Comparison of ENCODE assay signal across 29 mouse cellular contexts in the genomic region with DNA sequence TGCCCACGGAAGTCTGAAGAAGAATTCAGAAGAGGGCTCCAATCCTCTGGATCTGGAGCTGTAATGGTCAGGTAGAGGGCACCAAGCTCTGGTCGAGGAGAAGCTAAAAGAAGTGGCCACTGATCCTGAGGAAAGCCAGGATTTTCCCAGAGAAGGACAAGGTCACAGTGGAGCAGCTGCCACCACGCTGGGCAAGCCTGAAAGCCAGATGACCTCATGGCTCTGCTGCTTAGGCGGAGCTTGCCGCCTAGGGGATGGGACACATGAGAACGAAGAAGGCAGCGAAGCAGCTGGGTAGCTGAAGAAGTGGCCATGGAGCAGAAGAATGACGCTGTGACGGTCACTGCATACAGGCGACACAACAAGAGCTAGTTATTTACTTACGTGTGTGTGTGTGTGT.
A peak's percentile ranks its signal among the peaks of the same experiment; 100 is the strongest.
DNase-seq lines count a peak whose midpoint lies in the region; ATAC-seq lines count a peak whose summit lies in the region.
"Had no signal": no experiment of that assay in that cellular context is flagged by ENCODE, and none has a peak within 500 bp of the region (broad histone marks: within the 10 kb centered on the region; RNA-seq: fewer than 3 reads in every experiment).

No protein-coding gene starts in this region.

- no peak overlapping the region for H3K4me2 ChIP-seq in forebrain, embryonic 16.5 days (ENCODE audit: low read length)
- H3K4me2 ChIP-seq: forebrain, embryonic 12.5 days; hindbrain, embryonic 12.5 days; limb, embryonic 13.5 days; liver, embryonic 12.5 days; neural tube, embryonic 15.5 days had no signal

- no peak for ATAC-seq in forebrain, embryonic 16.5 days
- ATAC-seq: intestine, embryonic 16.5 days; liver, embryonic 12.5 days; lung, postnatal 0 days had no signal

- H3K9ac ChIP-seq in forebrain, embryonic 16.5 days (replicated peaks; ENCODE audit: low read depth, low read length): no peak overlapping the region
- H3K9ac ChIP-seq: forebrain, embryonic 12.5 days; hindbrain, embryonic 12.5 days; limb, embryonic 13.5 days; liver, embryonic 12.5 days; neural tube, embryonic 15.5 days had no signal

- no peaks in the 10 kb centered on the region for H3K36me3 ChIP-seq in forebrain, embryonic 16.5 days (ENCODE audit: control insufficient read depth, insufficient read depth)
- H3K36me3 ChIP-seq: G1E; hindbrain, embryonic 12.5 days; limb, embryonic 13.5 days; liver, embryonic 12.5 days; neural tube, embryonic 15.5 days had no signal

- H3K4me1 ChIP-seq in forebrain, embryonic 16.5 days (replicated peaks; ENCODE audit: control insufficient read depth, insufficient read depth, low read length): peaks cover 30% of the 10 kb centered on the region
- H3K4me1 ChIP-seq: liver, embryonic 12.5 days had no signal

- intact Hi-C loops in gastrocnemius, postnatal 14 days (cut with DNase I; ENCODE audit: low total_unique reads): no loop called here

- WGBS in forebrain, embryonic 16.5 days: 79% methylated on average over 11 of the region's 11 CpGs

- H3K9me3 ChIP-seq in forebrain, embryonic 16.5 days (ENCODE audit: control insufficient read depth, low read length): no peaks in the 10 kb centered on the region
- H3K9me3 ChIP-seq: forebrain, embryonic 12.5 days; G1E; hindbrain, embryonic 12.5 days; limb, embryonic 13.5 days; liver, embryonic 12.5 days; neural tube, embryonic 15.5 days had no signal

- peak; percentile 67 for DNase-seq in adrenal gland, adult 2 months
- no peak for DNase-seq in adrenal gland, adult 18-20 months (ENCODE audit: low spot score in 2 of 2)
- peak; percentile 41 for DNase-seq in gastrocnemius, postnatal 14 days
- DNase-seq in gastrocnemius, postnatal 10 days: no peak
- DNase-seq in retina, postnatal 1 day: peak; percentile 36
- DNase-seq in retina, embryonic 14.5 days (ENCODE audit: low spot score): no peak
- DNase-seq in skeletal muscle tissue, adult 2 months (ENCODE audit: low read depth, low spot score): peak; percentile 43
- DNase-seq: cerebellum, adult 8-10 months; cerebellum, postnatal 25 days; heart, postnatal 14 days; kidney, adult 8-10 months; kidney, postnatal 10 days; layer of hippocampus, adult 9-11 months; lung, adult 18-20 months; lung, postnatal 4 days; midbrain, embryonic 14.5 days; right cerebral cortex, postnatal 4 days; thymus, adult 2 months; thymus, postnatal 36 days had no signal

- H3K4me3 ChIP-seq in forebrain, embryonic 16.5 days (replicated peaks; ENCODE audit: low read length): no peak overlapping the region
- H3K4me3 ChIP-seq: erythroblast, embryonic 14.5 days; forebrain, embryonic 12.5 days; hindbrain, embryonic 12.5 days; limb, embryonic 13.5 days; liver, embryonic 12.5 days; neural tube, embryonic 15.5 days had no signal

- peaks cover 6% of the 10 kb centered on the region; the same call in 1 of the 2 replicates for H3K27me3 ChIP-seq in forebrain, embryonic 16.5 days (replicated peaks; ENCODE audit: control insufficient read depth, insufficient read depth, low read length)
- H3K27me3 ChIP-seq: hindbrain, embryonic 12.5 days; limb, embryonic 13.5 days; neural tube, embryonic 15.5 days had no signal

- no peak overlapping the region for H3K27ac ChIP-seq in forebrain, embryonic 16.5 days (ENCODE audit: low read length)
- H3K27ac ChIP-seq: forebrain, embryonic 12.5 days; hindbrain, embryonic 12.5 days; limb, embryonic 13.5 days; liver, embryonic 12.5 days; neural tube, embryonic 15.5 days had no signal

Comparison
In these comparisons a context has a peak if more than half of its experiments do, and no peak if none do; other contexts are left out.
1. DNase-seq: peak in adrenal gland, adult 2 months (single experiment), gastrocnemius, postnatal 14 days (single experiment), retina, postnatal 1 day (single experiment) and skeletal muscle tissue, adult 2 months (single experiment); none in adrenal gland, adult 18-20 months (0 of 2), gastrocnemius, postnatal 10 days (single experiment) and retina, embryonic 14.5 days (single experiment).